Mouse (Mus musculus): ENCODE data around the gene Zbtb22.
A peak's percentile ranks its signal among the peaks of the same experiment; 100 is the strongest.
"Not testable (repeated sequence)": the region's sequence is repeated elsewhere in the genome, so short reads cannot be mapped to it uniquely, and the experiment has no call there.

Zbtb22 gene

GRCm38 (mm10) chr17:33948090-33948904 is 32.6 kb downstream of the Zbtb22 start:
- no peak for DNase-seq

GRCm38 (mm10) chr17:33948905-33949537 is 33.3 kb downstream of the Zbtb22 start:
- no peak for DNase-seq

- DNase-seq = no peak
Observed at GRCm38 (mm10) chr17:33950131-33950625, 34.5 kb downstream of the Zbtb22 start.

GRCm38 (mm10) chr17:33951021-33951946 is 35.6 kb downstream of the Zbtb22 start, which contains the start of gene B3galt4:
Gene B3galt4 (minus strand): TSS chr17:33951488.
- DNase-seq = peak; percentile 73

GRCm38 (mm10) chr17:33952015-33952414 is 36.3 kb downstream of the Zbtb22 start:
- DNase-seq = not testable (repeated sequence)

GRCm38 (mm10) chr17:33952879-33953278 is 37.2 kb downstream of the Zbtb22 start:
- DNase-seq = no peak

GRCm38 (mm10) chr17:33953310-33953709 is 37.6 kb downstream of the Zbtb22 start:
- no peak for DNase-seq

- DNase-seq = no peak
Observed at GRCm38 (mm10) chr17:33953961-33954565, 38.4 kb downstream of the Zbtb22 start.

GRCm38 (mm10) chr17:33954646-33955554 is 39.2 kb downstream of the Zbtb22 start:
- no peak for DNase-seq

GRCm38 (mm10) chr17:33955555-33956214 is 40.0 kb downstream of the Zbtb22 start, which contains the start of the genes Vps52 and Rps18:
Gene Vps52 (plus strand): TSS chr17:33955812.
Gene Rps18 (minus strand): TSS chr17:33956001.
- DNase-seq = peak; percentile 95

GRCm38 (mm10) chr17:33956336-33956735 is 40.6 kb downstream of the Zbtb22 start:
- no peak for DNase-seq

GRCm38 (mm10) chr17:33957493-33957892 is 41.8 kb downstream of the Zbtb22 start:
- DNase-seq = no peak

- DNase-seq = no peak
Observed at GRCm38 (mm10) chr17:33958451-33958850, 42.7 kb downstream of the Zbtb22 start.

- no peak for DNase-seq
Observed at GRCm38 (mm10) chr17:33959135-33959534, 43.4 kb downstream of the Zbtb22 start.

GRCm38 (mm10) chr17:33959948-33960347 is 44.2 kb downstream of the Zbtb22 start:
- no peak for DNase-seq

- no peak for DNase-seq
Observed at GRCm38 (mm10) chr17:33962876-33963275, 47.2 kb downstream of the Zbtb22 start.

GRCm38 (mm10) chr17:33965082-33965845 is 49.6 kb downstream of the Zbtb22 start:
- DNase-seq = no peak

- no peak for DNase-seq
Observed at GRCm38 (mm10) chr17:33965846-33966550, 50.3 kb downstream of the Zbtb22 start.

GRCm38 (mm10) chr17:33968489-33968888 is 52.8 kb downstream of the Zbtb22 start:
- peak; percentile 90 for DNase-seq
